Mouse (Mus musculus): ENCODE measurements around the gene Med14.

DNA sequence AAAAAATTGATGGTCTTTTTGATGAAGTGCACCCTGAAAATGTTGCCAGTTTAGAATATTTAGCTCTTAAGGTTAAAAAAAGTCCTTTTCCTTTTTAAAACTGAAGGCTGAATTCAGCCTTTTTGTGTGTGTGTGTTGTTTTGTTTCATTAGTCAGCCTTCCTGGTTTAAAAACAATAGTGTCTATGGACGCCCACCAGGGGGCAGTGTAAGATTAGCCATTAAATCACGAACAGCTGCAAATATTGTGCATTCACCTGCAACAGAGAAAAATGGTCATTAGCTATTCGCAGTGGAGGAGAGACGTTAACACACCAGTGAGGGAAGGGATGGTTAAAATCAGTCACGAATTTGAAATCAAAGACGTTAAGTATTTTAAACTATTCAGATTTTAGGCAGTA lies 84.5 kb downstream of the Med14 start:
- TF ChIP-seq POLR2A (IDR thresholded peaks at IDR 0.05; ENCODE audit: low read depth, low read length) (no peak), CTCF (IDR thresholded peaks at IDR 0.05; ENCODE audit: extremely low read depth, insufficient read depth, insufficient read length, insufficient replicate concordance) (0 out of 2 replicates have a peak, but pooled peaks have one; percentile 2)
